ENCODE assay signal across 8 mouse cellular contexts in genomic region chr5:53809115-53809991, GRCm38 (mm10). TPM values are rescaled to one million over a fixed set of nuclear protein-coding genes. Genes with fewer than 3 reads are reported as not detected.
DNase-seq lines count a peak whose midpoint lies in the region; ATAC-seq lines count a peak whose summit lies in the region.

Gene Tbc1d19 (plus strand): TSS chr5:53809606.

- peak; percentile 96 for ATAC-seq in megakaryocyte, adult 5-6 weeks (ENCODE audit: poor library complexity, severe bottlenecking)

- DNase-seq in adipocyte (ENCODE audit: low spot score) = peak; percentile 92
- peak; percentile 93 for DNase-seq in embryo, embryonic 10 days (ENCODE audit: low spot score)
- peak; percentile 80 for DNase-seq in gastrocnemius, postnatal 10 days
- peak; percentile 56 for DNase-seq in hindlimb bud, embryonic 11.5 days (ENCODE audit: extremely low spot score, low read depth, low spot score)
- DNase-seq in left cerebral cortex, adult 8-10 months (ENCODE audit: low spot score in 2 of 2) = peak; percentile 79 to 80
- peak; percentile 87 for DNase-seq in right cerebral cortex, adult 18-20 months
- DNase-seq in urinary bladder, adult 2 months (ENCODE audit: low spot score) = peak; percentile 62

RNA-seq across cellular contexts. Expression of gene Tbc1d19, which starts in this region (rescaled TPM):
- total RNA-seq in gastrocnemius, postnatal 10 days (2021) = 10 to 100 TPM; 20.5 to 21.2 TPM
- 10 to 100 TPM; 42.6 to 57.3 (median 48.4) TPM for total RNA-seq in left cerebral cortex, adult 8-10 months (2022)
- 6.2 and 9.1 TPM in 2 replicates for total RNA-seq in megakaryocyte, adult 5-6 weeks (2015)
- total RNA-seq in megakaryocyte, adult 5-6 weeks (2017) = 2.8 and 7.6 TPM in 2 replicates
- polyA plus RNA-seq in urinary bladder, adult 2 months (2012; rRNA removed) = 28.2 and 29.4 TPM in 2 replicates

Comparison
In these comparisons a context has a peak if more than half of its experiments do, and no peak if none do; other contexts are left out.
1. Peak in every context shown above with its lines: DNase-seq and ATAC-seq.